Mouse (Mus musculus) testis, adult 2 months (tissue): ENCODE measurements around the gene Cntrob.

Experiments used
- CTCF ChIP-seq: fragments of 200-500 bp; IDR thresholded peaks from 2 replicates; pipeline ENCODE4 v1.5.1; 2012; ENCODE audit warnings: low read depth, mild to moderate bottlenecking, inconsistent platforms, low read length, moderate library complexity; ENCODE audit not compliant: control insufficient read depth, insufficient read depth, insufficient replicate concordance
- POLR2A ChIP-seq: fragments of 200-500 bp; IDR thresholded peaks from 2 replicates; pipeline ENCODE4 v1.6.1; 2012; ENCODE audit warnings: low read depth, mild to moderate bottlenecking, inconsistent platforms, low read length, moderate library complexity; ENCODE audit not compliant: control insufficient read depth

DNA sequence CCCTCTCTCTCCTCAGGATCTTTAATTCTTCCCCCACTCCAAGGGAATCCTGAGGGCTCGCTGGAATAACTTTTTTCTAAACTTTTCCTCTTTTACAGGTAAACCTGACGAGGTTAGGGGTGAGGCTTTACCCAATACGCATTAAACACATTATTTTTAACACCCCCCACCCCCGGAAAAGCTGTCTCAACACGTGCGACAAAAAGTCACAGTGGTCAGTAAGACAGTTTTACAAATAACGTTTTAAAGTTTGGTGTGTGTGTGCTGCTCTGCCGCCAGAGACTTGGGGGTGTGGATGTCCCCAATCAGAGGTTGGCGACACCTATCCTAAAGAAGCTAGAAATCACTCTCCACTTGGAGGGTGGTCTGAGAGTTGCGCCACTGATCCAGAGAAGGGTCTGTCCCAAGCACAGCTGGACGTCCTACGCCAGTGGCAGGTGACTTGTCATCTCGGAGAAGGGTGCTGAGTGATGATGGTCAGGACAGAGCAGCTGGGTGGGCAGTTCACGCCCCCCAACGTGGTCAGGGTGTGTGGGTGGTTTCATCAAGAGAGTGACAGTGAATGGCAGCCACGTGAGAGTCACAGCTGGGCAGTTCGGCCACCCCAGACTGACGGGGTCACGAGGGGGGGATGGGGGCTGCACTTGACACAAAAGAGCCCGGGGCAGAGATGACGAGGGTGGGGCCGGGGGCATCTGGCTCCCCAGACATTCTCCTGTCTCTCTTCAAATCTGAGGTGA lies 44.2 kb upstream of the Cntrob start:
- TF ChIP-seq CTCF (no peak), POLR2A (no peak)
